Mouse (Mus musculus): ENCODE results near the gene Hsd17b13. TPM values are rescaled to one million over a fixed set of nuclear protein-coding genes. Genes with fewer than 3 reads are reported as not detected.

The Hsd17b13 gene
- polyA plus RNA-seq (2012; rRNA removed): 0.37 TPM in 1 of 2 replicates, not detected in the other

GRCm38 (mm10) chr5:103977297-103977696, at the start of gene Hsd17b13:
Gene Hsd17b13 (minus strand): TSS chr5:103977410.

GRCm38 (mm10) chr5:104021597-104022378, 44.6 kb upstream of the Hsd17b13 start, which contains the start of gene Hsd17b11:
Gene Hsd17b11 (minus strand): TSS chr5:104021919.

DNA sequence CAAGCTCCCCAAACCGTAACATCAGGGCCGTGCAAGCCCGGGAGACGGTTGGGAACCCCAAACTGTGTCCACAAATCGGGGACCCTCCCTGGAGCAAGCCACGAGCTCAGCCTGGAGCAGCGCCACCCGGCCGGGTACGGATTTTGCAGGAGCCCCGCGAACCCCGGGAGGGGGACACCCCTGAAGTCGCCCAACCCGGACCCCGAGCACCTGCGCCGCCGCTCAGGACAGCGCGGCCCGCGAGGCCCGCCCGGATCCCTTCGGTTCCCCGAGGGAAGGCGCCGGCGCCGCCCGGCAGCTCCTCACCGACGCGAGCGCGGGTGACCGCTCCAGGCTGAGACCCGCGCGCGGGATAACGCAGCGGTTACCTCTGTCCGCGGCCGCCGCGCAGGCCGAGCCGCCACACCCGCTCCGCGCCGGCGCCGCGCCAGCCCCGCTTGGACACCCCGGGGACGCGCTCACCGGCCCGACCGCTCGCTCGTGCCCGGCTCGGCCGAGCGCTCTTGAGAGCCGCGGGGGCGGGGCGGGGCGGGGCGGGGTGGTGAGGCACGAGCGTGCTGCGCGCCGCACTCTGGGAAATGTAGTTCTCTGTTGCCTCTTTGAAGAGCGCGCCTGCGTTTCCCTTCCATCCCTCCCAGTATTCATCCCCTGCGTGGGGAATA, 66.3 kb downstream of the Hsd17b13 start, which contains the start of gene Klhl8:
Klhl8 (minus strand) TSS at position 512 of the 662 bp plus-strand sequence.

Other genes with a start within 250 kb of the Hsd17b13 start
- gene Klhl8, start 66.2 kb downstream of the Hsd17b13 start, polyA plus RNA-seq (2012; rRNA removed): 9.8 and 14.9 TPM in 2 replicates
- gene Hsd17b11, start 44.5 kb upstream of the Hsd17b13 start, polyA plus RNA-seq (2012; rRNA removed): 39.5 and 40.0 TPM in 2 replicates
- 69.0 and 77.8 TPM in 2 replicates for gene Nudt9, start 68.9 kb upstream of the Hsd17b13 start, polyA plus RNA-seq (2012; rRNA removed)
- gene Gm17660, start 100.2 kb upstream of the Hsd17b13 start, polyA plus RNA-seq (2012; rRNA removed): not detected in 2 replicates
- gene Sparcl1, start 136.3 kb upstream of the Hsd17b13 start, polyA plus RNA-seq (2012; rRNA removed): 140 and 198 TPM in 2 replicates
- gene Dspp, start 193.3 kb upstream of the Hsd17b13 start, polyA plus RNA-seq (2012; rRNA removed): not detected in 2 replicates
- 0.12 and 0.28 TPM in 2 replicates for gene Dmp1, start 225.2 kb upstream of the Hsd17b13 start, polyA plus RNA-seq (2012; rRNA removed)

Measured in ovary, adult 2 months (tissue).